Mouse (Mus musculus) cerebellum, adult 18-20 months (tissue): ENCODE results near the gene Cyp3a25.
"Not testable (repeated sequence)": the region's sequence is repeated elsewhere in the genome, so short reads cannot be mapped to it uniquely, and the experiment has no call there.

Experiments
- DNase-seq, 2 experiments: peaks; one replicate each; pipeline ENCODE4 v3.0.0; 2021

Cyp3a25 gene

DNA sequence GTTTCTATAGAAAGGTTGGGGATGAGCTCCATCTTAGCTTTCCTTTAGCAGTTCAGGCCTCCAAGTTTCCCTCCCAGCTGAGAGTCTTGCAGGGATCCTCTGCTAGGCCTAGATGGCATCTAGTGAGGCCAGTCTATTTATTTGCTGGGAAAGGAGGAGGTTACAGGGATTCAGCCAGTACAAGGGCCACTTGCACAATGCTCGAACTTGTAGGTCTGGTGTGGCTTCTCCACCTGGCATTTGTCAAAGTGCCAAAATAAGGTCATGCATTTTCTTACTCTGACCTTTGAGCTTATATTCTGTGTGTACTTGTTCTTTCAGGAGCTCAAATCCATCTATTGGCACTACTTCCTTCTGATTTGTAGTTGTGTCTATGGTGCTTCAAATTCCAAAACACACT is at the start of gene Cyp3a25:
Gene Cyp3a25, minus strand, starts transcription at position 110 of the 400 bp plus-strand sequence.
- DNase-seq: not testable (repeated sequence)

DNA sequence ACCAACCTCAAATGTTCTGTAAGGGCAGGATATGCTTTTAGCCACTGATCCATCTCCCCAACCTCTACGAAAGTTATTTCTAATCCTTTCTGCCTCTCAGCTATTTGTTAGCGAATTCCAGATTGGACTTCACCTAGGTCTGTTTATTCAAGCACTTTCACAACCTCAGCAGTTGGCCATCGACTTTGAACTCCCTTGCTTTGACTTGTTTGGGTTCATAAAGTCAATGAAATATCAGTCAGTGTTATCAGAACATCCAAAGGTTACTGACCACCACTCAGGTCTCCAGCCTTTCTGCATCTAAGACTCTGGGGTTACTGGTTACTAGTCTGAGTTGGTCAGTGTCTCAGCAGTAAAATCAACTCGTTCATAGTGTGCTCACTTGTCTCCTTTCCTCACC is 11.7 kb upstream of the Cyp3a25 start:
- no peak for DNase-seq

DNA sequence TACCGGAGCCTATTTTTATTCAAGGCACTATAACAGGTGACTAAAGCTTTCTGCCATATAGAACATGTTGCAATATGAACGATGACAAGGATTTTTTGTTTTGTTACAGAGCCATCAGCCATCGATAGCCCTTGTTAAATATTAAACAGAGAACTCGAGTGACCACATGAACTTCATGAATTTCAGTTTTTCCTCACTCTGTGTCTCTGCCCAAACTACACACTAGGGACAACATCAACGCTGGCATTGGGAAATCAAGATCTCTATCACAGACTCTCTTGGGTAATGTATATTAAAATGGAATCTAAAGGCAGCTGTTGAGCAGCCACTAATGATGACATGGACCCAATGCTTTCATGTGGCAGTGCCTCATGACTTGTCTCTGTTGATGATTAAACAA is 8.9 kb upstream of the Cyp3a25 start:
- DNase-seq: no peak

DNA sequence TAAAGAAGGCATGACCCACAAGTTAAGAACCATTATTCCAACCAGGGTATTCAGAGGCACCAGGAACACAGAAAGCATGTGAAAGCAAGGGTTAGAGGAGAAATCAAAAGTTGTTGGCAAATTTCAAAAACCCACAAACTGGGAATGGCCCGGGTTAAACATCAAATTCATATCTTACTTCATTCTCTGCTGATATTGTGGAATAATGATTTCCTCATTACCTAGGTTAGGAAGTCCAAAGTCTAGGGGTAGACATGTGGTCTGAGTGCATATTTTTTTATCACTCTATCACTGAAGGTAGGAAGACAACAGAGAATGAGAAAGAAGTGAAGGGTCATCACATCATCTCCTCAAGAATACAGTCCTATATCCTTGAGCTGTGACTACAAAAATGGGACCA is 1.8 kb upstream of the Cyp3a25 start:
- DNase-seq: no peak

DNA sequence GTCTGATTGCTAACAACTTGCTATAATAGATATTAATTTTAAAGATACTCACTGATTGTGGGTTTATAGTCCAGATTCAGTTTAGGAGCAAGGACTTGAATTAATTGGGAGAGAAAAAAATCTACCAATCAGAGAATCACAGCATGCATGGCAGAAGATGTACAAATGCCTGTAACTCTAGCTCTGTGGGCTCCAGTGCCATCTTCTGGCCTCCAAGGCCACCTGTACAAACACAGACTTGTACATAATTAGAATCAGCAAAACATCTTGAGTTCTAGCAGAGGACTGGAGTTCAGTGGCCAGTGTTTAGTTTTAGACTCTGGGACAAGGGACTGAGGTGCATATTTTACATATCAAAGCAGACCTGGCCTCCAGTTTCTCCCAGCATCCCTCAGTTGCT is 42.3 kb downstream of the Cyp3a25 start:
- no peak for DNase-seq
